Mouse (Mus musculus) cerebral cortex, adult 2 months (tissue): ENCODE measurements around the gene Pparg.

ENCODE experiments used
- WGBS: fragments of 180-500 bp; shearing (Covaris S2); methylation state at CpG from one replicate; pipeline ENCODE4 v1.1.7; 2018; 5-methylcytosine and 5-hydroxymethylcytosine counted together

Gene Pparg

DNA sequence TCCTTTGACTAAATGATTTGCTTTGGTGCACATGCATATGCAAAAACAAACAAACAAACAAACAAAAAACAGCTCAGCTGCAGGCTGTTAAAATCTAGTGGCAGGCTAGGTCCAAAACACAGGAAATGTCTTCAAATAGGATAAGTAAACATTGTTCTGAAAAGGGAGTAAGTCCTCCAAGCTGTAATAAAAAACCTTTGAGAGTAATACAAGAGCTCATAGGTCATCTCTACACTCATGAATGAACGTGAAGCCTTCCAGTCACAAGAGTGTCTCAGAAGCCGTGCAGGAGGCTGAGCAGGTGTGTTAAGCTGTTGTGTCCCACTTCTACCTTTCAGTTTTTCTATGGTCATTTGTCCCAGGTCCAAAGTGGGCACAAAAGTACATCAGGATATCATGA, 102.6 kb downstream of the Pparg start:
- WGBS: 82% methylated on average over 2 of the region's 2 CpGs

DNA sequence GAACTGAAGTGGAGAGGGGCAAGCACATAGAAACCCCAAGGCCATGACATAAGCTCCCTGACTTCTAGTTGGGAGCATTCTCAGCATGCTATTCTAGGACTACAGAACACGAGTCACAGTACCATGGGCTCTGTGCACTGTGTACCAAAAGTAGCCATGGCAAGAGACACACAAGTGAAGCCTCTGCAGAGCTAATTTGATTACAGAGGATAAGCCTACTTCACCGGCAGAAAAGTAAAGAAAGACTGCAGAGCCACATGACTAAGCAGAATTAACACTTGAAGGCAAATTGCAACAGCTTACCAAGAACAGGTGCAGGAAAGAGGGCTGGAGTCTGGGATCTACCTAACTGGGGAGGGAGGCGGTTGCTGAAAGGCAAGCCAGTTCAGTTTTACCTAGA, 103.9 kb downstream of the Pparg start:
- 55% methylated on average over 3 of the region's 3 CpGs for WGBS

GRCm38 (mm10) chr6:115465463-115465862, 104.7 kb downstream of the Pparg start:
- 80% methylated on average over 2 of the region's 2 CpGs for WGBS

- 74% methylated on average over 4 of the region's 4 CpGs for WGBS
Observed at GRCm38 (mm10) chr6:115465876-115466275, 105.1 kb downstream of the Pparg start.

- WGBS: 74% methylated on average over 3 of the region's 3 CpGs
Observed at GRCm38 (mm10) chr6:115466601-115467000, 105.8 kb downstream of the Pparg start.

- WGBS: 55% methylated on average over 3 of the region's 3 CpGs
Observed at GRCm38 (mm10) chr6:115469666-115470581, 109.2 kb downstream of the Pparg start.

DNA sequence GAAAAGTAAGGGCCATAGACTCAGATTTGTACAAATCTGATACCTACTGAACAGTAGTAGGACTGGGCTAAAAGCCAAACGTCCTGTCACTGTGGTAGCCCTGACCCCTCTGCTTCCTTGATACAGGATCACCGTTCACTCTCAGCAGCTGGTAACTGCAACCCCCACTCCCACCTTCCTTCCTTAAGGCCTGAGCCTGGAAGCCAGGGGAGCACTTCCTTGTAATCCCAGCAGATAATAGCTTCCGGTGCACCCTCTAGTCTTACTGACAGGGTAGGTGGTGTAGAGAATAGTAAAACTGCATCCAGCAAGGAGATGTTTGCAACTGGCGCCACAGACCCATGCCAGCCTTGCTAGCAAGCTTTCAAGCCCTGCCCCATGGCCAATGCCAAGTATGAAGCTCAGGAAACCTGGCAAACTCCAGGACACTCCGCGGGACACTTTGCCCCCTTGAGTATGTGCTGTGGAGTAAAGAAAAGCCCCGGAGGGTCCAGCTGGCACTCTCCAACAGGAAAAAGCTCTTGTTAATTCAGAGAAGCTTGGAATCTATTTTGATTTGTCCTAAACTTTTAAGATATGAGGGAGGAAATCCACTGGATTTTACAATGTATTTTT, 116.4 kb downstream of the Pparg start:
- WGBS: 32% methylated on average over 7 of the region's 7 CpGs

DNA sequence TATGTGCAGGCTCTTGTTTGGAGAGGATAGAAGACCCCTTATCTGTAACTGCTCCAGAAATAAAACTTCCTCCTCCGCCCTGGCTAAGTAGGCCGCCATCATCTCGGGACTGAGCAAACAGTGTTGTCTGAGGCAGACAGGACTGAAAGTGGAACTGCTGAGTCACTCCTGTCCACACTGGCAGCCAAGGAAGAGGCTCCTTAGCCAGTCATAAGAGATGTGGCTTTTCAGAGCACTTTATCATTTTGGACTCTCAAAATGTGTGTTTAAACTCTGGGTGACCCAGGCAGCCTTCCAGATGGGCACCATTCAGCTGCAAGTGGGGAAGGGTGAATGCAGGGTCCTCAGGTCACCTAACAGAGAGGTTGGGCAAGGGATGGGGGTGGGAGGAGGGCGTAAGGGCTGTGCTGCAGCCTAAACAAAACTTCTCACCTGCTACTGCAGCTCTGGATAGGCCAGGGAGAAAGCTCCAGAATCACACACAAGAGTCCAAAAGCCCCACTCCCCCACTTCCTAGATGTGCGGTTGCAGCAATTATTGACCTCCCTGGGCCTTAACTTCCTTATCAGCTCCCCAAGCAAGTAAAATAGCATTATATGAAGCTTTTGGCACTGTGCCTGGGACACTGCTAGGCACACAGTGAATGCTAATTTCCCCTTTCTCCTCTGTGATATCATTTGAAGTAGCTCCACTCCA, 119.7 kb downstream of the Pparg start:
- WGBS: 44% methylated on average over 5 of the region's 5 CpGs

DNA sequence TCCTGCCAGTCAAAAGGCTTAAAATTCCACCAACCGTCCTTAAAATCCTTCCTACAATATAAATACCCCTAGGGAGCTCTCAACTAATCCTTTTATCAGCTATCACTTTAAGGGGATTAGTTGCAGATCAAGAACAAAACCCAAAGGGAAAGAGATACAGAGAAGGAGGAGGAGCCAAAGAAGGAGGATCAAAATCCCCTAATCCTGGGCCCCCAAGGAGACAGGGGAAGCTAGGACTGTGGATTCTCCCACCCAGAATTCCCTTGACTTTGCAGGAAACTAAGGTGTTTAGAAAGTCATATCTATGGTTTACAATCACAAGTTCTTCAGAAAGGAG, 120.2 kb downstream of the Pparg start:
- WGBS: 19% methylated on average over 1 of the region's 1 CpGs

GRCm38 (mm10) chr6:115481603-115482002, 120.9 kb downstream of the Pparg start:
- WGBS: 64% methylated on average over 3 of the region's 3 CpGs

- WGBS: 65% methylated on average over 6 of the region's 6 CpGs
Observed at GRCm38 (mm10) chr6:115485635-115486034, 124.9 kb downstream of the Pparg start.

DNA sequence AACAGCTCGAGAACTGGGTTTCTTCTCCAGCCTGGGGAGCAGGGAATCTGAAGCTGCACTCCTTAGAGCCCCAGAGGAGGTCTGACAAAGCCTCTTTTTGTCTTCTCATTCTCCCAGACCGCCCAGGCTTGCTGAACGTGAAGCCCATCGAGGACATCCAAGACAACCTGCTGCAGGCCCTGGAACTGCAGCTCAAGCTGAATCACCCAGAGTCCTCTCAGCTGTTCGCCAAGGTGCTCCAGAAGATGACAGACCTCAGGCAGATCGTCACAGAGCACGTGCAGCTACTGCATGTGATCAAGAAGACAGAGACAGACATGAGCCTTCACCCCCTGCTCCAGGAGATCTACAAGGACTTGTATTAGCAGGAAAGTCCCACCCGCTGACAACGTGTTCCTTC, 129.1 kb downstream of the Pparg start:
- WGBS: 82% methylated on average over 9 of the region's 9 CpGs

- WGBS: 26% methylated on average over 11 of the region's 11 CpGs
Observed at GRCm38 (mm10) chr6:115492952-115493613, 132.3 kb downstream of the Pparg start.

DNA sequence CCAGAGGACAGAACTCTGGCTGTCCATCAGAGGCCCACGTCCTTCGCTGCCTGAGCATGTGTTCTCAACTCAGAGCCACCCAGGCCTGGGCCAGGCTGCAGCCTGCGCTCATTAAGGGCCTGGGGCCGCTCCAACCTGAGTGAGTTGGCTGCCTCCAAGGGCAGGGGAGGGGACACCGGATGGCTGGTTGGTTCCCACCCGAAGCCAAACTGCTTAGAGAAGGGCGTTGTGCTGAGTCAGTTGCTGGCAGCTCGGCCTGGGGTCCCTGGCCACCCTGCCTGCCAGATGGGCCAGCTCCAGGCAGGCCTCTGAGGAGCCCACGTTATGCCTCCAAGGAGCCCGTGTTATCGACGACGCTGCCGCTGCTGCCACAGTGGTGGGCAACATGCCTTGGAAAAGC, 138.8 kb downstream of the Pparg start:
- WGBS: 70% methylated on average over 14 of the region's 14 CpGs

- 89% methylated on average over 10 of the region's 10 CpGs for WGBS
Observed at GRCm38 (mm10) chr6:115500234-115500633, 139.5 kb downstream of the Pparg start.

- 80% methylated on average over 3 of the region's 3 CpGs for WGBS
Observed at GRCm38 (mm10) chr6:115501131-115501530, 140.4 kb downstream of the Pparg start.

GRCm38 (mm10) chr6:115503038-115503437, 142.3 kb downstream of the Pparg start:
- 97% methylated on average over 4 of the region's 4 CpGs for WGBS

GRCm38 (mm10) chr6:115503549-115504159, 142.9 kb downstream of the Pparg start:
- WGBS: 95% methylated on average over 10 of the region's 10 CpGs

GRCm38 (mm10) chr6:115504160-115504558, 143.4 kb downstream of the Pparg start:
- 93% methylated on average over 3 of the region's 3 CpGs for WGBS

DNA sequence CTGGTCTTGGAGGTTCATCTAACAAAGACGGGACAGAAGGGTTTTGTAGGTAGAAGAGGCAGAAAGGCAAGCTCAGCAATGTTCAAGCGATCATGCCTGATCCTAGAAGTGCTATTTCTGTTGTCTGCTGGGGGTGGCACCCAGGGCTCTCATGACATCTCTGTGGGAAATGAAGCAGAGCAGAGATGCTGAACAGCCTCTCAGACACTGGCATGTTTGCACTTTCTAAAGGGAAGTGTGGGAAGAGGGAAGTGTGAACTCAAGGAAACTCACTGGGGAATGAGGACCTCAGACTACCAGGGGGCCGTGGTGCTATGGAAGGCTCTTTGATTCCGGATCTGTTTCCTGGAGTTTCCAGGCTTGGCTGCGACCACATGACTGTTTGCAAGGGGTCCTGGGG, 144.2 kb downstream of the Pparg start:
- 55% methylated on average over 5 of the region's 5 CpGs for WGBS

DNA sequence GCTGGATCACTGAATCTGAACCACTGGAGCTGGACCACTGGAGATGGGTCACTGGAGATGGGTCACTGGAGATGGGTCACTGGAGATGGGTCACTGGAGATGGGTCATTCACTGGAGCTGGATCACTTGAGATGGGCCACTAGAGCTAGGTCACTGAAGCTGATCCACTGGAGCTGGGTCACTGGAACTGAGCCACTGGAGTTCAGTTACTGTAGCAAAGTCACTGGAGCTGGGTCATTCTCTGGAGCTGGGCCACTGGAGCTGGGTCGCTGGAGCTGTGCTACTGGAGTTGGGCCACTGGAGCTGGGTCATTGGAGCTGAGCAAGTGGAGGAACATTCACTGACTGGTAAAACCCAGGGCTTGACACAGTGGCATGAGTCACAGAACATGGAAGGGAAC, 145.7 kb downstream of the Pparg start:
- 88% methylated on average over 1 of the region's 1 CpGs for WGBS

DNA sequence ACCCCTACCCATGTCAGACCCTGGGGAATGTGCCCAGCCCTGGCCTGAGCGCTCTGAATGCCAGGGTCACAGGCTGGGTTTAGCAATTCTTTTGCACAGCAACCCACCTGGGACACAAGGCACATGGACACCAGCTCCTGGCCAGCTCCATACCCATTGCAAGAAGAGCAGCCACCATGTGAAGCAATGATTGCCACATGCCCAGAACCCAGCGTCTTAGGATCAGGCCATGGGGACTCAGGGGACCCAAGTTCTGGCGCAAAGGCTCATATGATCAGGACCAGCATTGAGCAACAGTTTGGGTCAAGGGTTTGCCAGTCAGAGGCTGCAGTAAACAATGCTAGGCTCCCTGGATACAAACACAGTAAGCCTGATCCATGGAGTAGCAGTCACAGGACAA, 150.7 kb downstream of the Pparg start:
- WGBS: 89% methylated on average over 3 of the region's 3 CpGs
